Mouse (Mus musculus) c-Kit-positive CD71-positive TER-119-positive erythroid progenitor cells, embryonic 14.5 days (primary cell): ENCODE measurements around the gene Soga1.
A peak's percentile ranks its signal among the peaks of the same experiment; 100 is the strongest.

Experiments
- DNase-seq: peaks from one replicate; pipeline ENCODE4 v3.0.0-alpha.2; 2013; ENCODE audit warnings: low spot score

Gene Soga1

DNA sequence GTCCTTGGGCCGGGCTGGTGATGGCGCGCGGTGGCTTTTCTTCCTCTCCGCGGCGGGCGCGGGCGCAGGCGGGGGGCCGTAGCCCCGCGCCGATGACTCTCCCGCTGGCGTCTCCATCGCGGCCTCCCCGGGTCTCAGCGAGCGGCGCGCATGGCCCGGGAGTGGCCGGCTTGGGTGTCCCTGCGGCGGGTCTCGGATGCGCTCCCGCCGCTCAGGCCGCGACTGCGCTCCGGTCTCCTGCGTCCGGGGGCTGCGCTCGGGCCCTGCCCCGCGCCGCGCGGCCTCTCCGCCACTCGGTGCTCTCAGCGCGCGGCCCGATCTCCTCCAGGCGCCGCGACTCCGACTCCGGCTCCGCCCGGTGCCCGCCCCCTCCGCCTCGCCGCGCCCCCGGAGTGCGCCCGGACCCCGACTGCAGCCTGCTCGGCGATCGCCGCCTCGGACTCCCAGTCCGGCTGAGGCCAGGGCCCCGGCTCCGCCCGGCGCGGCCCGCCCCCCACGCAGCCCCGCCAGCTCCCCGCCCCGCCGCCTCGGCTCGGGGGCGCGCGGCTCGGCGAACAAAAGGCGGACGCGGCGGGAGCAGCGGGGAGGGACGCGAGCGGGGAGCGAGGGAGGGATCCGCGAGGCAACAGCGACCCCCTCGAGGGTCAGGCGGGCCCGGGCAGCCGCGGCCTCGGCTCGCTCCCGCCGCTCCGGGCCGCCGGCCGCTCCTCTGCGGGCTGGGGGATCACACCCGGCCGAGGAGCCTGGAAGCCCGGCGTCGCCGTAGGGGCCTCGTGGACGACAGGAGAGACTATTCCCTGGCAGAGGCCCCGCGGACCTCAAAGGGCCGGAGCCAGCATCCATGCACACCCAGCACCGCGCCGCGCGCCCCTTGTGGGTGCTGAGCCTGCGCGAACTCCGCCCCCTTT is at the start of gene Soga1:
Gene Soga1 (minus strand): TSS at position 462 of the 908 bp plus-strand sequence.
- no peak for DNase-seq

DNA sequence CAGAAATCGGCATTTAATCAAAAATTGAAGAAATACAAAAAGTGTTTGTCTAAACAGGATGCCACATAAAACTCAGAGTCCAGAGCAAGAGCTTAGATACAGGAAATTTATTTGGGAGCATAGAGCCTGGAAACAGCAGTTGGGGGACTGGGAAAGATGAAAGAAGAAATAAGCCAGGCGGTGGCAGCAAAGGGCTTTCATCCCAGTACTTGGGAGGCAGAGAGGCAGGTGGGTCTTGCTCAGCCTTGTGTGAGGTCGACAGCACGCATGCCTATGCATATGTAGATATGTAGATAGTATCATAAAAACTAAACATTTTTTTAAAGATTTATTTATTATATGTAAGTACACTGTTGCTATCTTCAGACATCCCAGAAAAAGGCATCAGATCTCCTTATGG is 49.0 kb upstream of the Soga1 start:
- DNase-seq, result no peak

DNA sequence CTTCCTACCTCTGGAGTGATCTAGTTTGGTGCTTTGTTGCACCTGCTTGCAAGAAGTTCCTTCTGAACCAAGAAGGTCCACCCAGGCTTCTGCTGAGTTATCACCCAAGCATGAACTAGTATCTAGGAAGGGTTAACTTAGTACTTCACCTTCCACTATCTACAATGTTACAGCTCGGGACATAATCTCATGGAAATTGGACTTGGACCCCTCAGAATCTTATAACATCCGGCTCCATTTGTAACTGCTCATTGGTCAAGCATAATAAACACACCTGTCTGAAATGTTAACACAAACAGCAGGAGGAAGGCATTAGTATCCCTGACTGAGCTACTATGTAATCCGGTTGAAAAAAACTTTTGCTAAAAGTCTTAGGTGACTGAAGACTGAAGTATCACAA is 48.3 kb upstream of the Soga1 start:
- DNase-seq, result no peak

DNA sequence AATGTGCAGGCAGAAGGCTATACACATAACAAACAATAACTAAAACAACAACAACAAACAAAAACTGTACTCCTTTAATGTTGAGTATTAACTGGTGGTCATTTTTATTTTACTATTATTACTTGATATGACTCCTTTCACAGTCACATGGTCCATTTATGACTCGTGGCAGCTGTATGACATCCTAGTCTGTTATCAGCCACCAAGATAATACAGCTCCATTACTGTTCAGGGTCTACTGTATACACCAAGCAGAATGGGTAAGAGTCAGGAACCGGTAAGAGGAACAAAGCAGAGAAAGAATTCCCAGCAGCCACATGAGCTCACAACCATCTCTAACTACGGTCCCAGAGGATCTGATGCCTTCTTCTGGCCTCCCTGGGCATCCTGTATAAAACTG is 46.2 kb upstream of the Soga1 start:
- no peak for DNase-seq

DNA sequence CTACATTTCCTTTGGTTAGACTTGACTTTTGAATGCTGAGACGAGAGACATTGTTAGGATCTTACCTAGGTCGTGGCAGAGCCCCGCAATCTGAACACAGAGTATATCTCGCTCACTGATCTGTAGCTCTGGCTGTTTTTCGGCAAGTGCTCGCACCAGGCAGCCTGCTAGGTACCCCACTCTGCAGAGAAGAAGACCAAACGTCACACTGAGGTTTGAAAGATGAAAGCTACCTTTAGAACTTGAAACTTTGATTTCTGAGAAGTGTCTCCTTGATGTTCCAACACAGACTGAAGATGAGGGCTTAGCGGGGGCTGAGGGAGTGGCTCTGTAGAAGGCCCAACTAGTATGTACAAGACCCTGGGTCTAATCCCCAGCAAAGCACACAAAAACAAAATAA is 42.7 kb upstream of the Soga1 start:
- DNase-seq, result no peak

DNA sequence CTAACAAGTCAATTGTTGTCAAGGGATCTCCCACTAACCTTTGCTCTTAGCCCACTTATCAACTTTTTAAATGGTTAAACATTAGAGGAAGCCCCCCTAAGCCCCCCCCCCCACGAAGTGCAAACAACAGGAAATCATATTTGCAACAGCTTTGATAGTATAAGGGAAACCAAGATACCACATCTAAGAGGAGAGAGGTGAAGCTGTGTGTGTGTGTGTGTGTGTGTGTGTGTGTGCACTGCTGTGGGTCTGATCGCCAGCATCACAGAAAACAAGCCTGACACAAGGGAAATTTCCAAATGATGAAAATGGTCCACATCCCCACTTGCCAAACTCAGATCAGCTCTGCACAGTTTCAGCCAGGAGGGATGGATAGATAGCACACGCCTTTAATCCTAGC is 40.0 kb upstream of the Soga1 start:
- DNase-seq, result no peak

DNA sequence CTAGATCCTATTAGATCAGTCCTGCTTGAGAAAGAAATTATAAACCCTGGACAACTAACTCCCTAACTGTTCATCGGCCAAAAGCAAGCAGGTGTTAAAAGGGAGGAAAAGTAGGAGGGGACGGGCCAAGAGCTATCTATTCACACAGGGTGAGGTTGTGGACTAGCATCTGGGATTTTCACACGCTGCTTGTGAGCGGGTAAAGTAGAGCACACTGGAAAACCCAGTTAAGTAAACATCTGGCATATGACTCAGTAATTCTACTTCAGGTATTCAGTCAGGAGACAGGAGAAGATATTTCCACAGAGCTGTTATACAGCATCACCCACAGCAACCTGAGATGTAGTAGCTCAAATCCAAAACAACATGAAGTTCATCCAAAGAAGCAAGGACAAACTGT is 39.5 kb upstream of the Soga1 start:
- DNase-seq, result no peak

DNA sequence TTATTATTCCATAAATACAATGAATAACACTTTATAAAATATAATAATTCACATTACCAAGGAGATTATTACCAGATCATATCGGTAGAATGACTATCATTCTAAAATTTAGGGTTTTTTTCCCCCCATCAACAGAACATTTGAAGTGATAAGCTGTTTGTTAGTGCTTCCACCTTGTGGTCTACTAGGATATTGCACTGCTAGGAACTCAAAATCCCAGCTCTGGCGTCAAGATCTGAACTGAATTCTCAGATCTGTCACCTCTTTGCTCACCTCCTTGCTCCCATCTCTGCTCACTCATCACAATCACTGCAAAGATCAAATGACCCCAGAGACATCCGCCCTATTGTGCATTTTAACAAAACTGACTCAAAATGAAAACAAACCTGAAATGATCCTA is 37.9 kb upstream of the Soga1 start:
- DNase-seq, result peak; percentile 55

DNA sequence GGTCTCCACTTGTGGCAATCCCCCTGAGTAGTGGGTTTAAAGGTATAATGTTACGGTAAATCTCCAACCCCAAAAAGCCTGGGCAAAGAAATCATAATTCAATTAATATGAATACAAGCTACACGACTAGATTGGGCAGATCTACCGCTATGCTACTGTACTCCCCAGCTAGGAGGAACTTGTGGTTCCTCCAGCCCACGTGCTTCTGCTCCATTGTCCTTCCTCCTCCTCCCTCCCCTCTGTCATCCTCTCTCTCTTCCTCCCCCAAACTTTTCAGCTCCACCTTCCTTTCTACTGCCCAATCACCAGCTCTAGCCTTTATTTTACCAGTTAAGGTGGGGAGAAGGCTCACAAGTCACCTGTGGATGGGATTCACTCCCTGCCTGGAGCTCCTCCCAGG is 29.2 kb upstream of the Soga1 start:
- no peak for DNase-seq

DNA sequence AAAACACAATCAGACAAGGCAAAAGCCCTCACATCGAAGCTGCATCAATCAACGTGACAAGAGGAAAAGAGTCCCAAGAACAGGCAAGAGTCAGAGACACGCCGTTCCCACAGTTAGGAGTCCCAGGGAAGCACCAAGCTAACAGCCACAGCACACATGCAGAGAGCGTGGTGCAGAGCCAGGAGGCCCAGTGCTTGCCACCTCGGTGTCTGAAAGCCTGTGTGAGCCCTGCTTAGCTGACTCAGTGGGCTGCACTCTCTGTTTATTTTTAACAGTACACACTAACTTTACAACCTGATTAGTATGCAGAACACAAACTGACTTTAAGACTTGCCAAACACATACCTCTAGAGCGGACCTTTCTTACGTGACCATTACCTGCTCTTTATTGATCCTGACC is 25.4 kb upstream of the Soga1 start:
- no peak for DNase-seq

DNA sequence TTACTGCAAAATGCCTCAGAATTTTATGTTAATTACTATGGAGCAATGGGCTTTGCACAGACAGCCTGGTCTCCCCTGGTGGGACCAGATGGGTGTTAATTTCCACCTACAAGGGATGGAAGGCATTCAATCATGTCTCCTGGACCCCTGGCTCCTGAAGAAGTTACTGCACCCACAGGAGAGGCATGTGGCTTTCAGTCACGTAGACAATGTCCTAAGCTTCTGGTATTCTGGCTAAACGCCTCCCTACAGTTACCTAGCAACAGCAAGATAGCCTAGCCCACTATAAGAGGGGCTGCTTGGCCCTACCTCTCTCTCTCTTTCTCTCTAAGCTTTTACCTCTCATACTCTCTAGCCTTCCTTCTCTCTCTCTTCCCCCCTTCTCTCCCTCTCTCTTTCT is 23.2 kb upstream of the Soga1 start:
- no peak for DNase-seq

DNA sequence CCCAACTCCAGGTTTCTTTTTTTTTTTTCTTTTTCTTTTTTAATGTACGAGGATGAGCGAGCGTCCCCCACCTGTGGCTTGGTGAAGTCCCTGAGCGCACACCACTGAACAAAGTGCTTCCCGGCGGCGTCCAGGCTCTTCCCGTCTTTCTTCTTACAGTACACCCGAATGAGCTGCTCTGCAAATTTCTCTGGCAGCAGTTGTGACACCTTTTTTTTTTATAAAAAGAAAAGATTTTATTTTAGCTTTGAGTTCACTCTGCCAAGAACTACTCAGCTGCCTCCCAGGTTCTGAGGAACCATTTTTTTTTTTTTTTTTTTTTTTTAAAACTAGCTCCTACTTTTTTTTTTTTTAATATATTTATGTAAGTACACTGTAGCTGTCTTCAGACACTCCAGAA is 22.6 kb upstream of the Soga1 start:
- DNase-seq, result no peak

DNA sequence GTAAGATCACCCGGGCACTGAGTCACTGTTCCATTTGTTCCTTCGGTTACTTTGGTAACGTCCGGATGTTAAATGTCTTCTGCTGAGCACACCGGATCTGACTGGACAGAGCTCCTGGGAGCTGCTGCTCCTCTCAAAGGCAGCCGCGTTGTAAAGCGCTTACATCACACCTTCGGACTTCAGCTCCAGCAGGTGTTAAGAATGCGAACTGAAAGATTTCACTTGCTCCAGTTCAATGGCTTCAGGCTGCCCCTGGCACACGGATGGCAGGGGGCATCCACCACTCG is 21.2 kb upstream of the Soga1 start:
- no peak for DNase-seq

DNA sequence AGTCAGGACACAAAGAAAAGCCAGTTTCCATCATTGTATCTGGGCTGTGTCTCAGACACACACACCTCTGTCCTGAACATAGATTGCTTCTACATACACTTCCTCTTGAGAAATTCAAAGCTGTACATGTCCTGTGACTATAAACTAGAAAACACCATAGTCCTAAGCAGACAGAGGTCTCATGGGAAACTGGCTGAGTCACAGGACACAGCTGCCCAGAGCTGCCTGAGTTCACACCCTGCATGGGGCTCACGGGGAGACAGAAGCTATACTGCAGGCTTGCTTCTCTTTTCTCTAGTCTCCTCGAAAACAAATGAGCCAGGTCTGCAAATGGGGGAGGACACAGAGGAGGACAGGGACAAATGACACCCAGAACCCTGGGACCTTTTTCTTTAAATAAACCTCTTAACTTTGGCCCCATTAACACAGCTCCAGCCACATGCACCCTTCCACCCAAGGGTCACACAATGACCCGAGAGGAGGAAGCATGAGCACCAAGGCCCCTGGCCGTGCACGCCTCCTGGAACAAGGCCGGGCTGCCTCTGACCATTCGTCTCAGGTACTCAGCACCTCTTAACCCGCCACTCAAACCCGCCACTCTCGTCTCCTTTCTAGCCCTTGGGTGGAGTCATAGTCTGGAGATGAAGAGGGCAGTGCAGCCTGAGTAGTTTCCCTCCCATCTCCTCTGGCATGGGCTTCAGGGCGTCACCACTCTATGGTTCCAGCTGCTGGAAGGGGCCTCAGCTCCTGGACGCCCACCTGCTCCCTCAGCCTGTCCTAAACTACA is 20.7 kb upstream of the Soga1 start:
- no peak for DNase-seq

DNA sequence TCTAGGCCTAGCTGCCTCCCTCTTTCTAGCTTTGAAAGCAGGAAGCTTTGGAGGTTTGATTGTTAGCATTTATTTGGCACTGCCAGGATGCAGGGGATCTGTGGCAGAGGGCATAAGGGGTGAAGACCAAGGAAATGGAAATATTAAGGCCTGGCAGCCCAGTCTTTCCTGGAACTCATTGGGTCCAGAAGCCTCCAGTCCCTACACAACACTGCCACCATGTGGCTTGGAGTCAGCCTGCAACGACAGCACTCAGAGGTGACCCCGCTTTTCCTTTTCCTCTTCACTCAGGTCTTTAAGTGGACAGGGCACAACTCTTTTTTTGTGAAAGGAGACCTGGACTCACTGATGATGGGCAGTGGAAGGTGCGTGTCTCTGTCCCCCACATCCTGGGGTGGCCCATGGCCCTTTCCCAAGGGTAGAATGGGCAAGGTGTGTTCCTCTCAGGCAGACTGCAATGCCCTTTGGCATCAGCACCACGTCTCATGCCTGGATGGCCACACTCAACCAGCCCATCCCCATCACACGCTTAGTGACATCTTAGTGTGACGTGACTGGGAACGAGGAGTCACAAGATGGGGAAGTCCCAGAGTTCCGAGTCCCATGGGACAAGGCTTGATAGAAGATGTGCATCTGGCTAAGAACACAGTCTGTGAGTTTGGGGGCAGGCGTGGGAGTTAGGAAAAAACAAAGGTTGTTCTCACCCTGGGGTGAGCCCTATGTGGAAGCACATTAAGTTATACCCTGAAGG is 16.1 kb upstream of the Soga1 start:
- peak; percentile 43 for DNase-seq

DNA sequence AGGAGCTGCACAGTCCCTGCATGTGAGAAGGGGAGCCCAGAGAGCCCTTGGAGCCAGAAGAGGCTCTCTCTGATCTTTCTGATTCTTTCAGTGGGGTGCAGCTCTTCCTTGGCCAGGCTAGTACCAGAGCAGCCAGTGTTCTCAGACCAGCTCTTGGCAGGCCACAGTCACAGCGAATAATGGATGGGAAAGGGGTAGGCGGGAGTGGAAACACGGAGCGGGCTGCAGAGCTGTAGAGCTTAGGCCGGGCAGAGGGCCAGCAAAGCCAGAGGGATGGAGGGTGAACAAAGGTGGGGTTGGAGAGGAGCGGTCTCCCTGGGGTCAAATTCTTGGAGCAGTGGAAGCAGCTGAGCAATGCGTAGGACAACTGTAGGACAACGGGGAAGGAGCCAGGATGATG is 13.0 kb upstream of the Soga1 start:
- DNase-seq, result no peak

DNA sequence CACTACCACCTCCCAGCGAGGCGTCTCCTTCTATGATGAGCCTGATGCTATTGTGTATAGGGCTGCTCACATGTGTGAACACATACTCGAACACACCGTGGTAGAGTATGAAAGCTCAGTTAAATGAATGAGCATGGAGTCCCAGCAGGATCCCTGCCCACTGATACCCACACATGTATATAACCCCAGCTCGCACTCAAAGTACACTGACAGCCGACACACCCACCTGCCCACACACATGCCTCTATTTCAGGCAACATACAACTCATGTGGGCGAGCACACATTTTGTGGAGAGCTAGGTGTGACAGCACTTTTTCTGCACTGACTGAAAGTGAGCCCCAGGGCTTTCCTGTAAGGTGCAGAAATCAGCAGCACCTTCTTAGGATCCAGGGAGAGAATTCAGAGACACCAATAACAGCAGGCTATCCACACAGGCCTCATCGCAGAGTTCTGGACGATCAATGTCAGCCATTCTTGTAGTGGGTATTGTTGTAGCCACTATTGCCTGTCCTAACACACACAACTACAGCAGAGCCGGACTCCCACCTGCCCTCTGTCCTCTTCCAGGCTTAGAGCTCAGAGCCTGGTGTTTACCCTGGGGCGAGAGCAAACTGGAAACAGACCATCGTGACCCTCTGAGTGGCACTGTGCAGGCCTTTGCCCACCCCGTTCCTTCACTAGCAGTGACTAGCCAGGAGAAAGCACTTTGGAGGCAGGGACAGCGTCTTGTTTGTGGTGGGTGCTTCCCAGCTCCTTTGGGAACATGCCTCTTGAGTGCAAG is 8.7 kb upstream of the Soga1 start:
- no peak for DNase-seq

DNA sequence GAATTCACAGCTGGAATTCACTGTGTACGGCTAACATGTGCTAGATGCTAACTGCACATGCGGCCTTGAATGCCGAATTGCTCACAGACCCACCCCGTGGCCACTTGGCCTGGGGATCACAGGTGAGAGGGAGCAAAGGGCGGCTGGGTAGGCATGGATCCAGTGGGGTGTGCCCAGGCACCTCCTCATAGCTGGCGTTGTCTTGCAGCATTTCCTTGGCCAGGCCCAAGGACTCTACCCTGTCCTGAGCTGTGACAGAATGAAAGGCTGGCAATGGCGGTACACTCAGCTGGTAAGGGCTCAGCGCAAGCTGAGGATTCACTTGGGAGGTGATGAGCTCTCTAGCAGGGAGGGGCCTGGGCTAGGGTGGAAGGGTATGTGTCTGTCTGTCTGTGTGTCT is 7.7 kb upstream of the Soga1 start, which contains the start of gene Tldc2:
Gene Tldc2 (plus strand): TSS at position 260 of the 400 bp plus-strand sequence.
- no peak for DNase-seq

DNA sequence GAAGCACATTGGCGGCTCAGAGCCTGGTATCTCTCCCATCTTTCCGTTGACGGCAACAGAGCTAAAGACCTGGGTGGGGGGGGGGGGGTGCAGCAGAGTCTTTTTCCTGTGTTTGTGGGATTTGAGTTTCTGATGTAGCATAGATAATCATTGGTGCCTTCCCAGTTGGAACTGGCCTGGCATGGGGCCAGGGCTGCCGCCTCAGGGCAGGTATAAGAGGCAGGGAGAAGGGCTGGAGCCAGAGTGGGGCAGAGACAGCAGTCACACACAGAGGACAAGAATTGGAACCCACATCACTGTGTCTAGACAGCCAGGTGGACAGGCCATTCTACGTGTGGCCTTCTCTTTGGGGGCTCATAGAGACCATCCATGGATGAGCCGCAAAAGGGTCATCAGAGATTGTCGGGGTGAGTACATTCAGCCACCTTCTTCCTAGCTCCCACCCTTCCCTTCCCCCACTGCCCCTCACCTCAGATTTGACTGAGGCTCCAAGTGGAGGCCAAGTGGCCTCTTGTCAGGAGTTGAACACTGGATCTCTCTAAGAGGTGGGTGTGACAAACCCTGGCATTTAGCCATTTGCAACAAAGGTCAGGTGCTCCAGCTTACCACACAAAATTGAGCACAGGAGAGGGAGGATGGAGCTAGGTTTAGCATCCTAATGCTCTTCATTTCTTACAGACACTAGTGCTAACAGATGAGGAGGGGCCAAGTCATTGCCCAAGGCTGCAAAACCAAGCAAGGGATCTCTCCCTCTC is 6.0 kb upstream of the Soga1 start:
- DNase-seq, result no peak

DNA sequence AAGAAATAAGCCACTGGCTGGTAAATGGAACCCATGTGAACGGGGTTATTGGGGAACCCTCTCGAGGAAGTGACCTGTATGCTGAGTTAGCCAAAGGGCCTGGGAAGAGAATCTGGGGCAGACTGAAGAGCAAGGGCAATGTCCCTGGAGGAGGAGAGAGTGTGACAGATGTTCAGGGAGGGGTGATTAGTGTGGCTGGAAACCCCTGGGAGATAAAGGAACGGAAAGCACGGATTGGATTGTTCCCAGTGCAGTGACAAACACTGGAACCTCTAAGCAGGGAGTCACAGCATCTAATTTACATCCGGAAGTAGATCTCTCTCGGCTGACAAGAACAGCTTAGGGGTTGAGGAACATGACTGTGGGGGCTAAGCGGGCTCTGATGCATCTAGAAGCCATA is 2.9 kb upstream of the Soga1 start:
- no peak for DNase-seq

DNA sequence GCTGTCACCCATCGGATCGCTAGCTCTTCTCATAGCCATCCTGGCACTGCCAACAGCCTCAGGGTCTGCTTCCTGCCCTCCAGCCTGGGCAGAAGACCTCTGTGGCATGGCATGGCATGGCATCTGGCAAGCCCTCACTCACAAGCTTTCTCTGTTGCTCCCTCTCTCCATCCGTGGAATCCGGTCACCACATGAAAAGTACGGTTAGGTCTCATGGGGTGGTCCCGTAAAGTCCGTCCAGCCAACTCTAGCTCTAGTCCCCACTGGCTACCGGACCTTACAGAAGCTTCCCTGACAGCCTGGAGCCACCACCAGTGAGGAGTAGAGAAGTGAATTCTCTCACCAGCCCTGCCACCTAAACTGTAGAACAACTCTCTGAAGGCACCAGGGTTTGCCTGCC is 2.3 kb upstream of the Soga1 start:
- no peak for DNase-seq
